Mouse (Mus musculus): ENCODE measurements at regions not wholly inside any gene's neighbourhood (a gene's known extent, or its start where the extent isn't known, plus 50 kb on each side); places are given as distances from the start of the nearest gene placed in this dataset.

GRCm38 (mm10) chr13:37660668-37661067 lies 117.5 kb upstream of the Rreb1 start:
- TF ChIP-seq POLR2A (IDR thresholded peaks at IDR 0.05; ENCODE audit: borderline replicate concordance, insufficient read depth, low read length) (no peak), CTCF (IDR thresholded peaks at IDR 0.05; ENCODE audit: borderline replicate concordance, insufficient read depth, low read depth, low read length) (no peak)

Data from cerebellum, adult 2 months (tissue).